Mouse (Mus musculus) stomach, postnatal 0 days (tissue): Measurements from ENCODE around the gene Vmn2r18. TPM values are rescaled to one million over a fixed set of nuclear protein-coding genes. Genes with fewer than 3 reads are reported as not detected.

ENCODE experiments used
- ATAC-seq: fragments of 200-750 bp; cut with Nextera tagmentation; 2 replicates; pipeline ENCODE4 v1.8.0; 2017; ENCODE audit not compliant: low FRiP score, low TSS enrichment
- DNase-seq: peaks from one replicate; pipeline ENCODE4 v3.0.0-alpha.2; 2016; ENCODE audit warnings: low spot score
- H3K27ac ChIP-seq: fragments of 300-500 bp; sonication (generic); replicated peaks from 2 replicates; pipeline ENCODE4 v1.5.1; 2014; ENCODE audit warnings: mild to moderate bottlenecking, control low read depth
- H3K27me3 ChIP-seq: fragments of 300-500 bp; sonication (generic); 2 replicates; pipeline ENCODE4 v1.6.1; 2014; ENCODE audit warnings: low read length; ENCODE audit not compliant: control insufficient read depth, insufficient read depth
- H3K36me3 ChIP-seq: fragments of 300-500 bp; sonication (generic); 2 replicates; pipeline ENCODE4 v1.6.1; 2014; ENCODE audit warnings: low read length, mixed read lengths; ENCODE audit not compliant: control insufficient read depth, insufficient read depth
- H3K4me1 ChIP-seq: fragments of 300-500 bp; sonication (generic); replicated peaks from 2 replicates; pipeline ENCODE4 v1.6.1; 2014; ENCODE audit warnings: antibody characterized with exemption; ENCODE audit not compliant: control insufficient read depth, insufficient read depth
- H3K4me2 ChIP-seq: fragments of 300-500 bp; sonication (generic); replicated peaks from 2 replicates; pipeline ENCODE4 v1.6.1; 2014; ENCODE audit warnings: low read depth, mild to moderate bottlenecking, control low read depth, moderate library complexity
- H3K4me3 ChIP-seq: fragments of 300-500 bp; sonication (generic); 2 replicates; pipeline ENCODE4 v1.5.1; 2014; ENCODE audit warnings: low read depth, low read length, control low read depth
- H3K9ac ChIP-seq: fragments of 300-500 bp; sonication (generic); 2 replicates; pipeline ENCODE4 v1.6.1; 2014; ENCODE audit warnings: mild to moderate bottlenecking, low read length, control low read depth, mixed read lengths
- H3K9me3 ChIP-seq: fragments of 300-500 bp; sonication (generic); 2 replicates; pipeline ENCODE4 v1.6.1; 2016; ENCODE audit warnings: low read length; ENCODE audit not compliant: control insufficient read depth
- CTCF ChIP-seq: IDR thresholded peaks from 2 replicates; pipeline ENCODE4 v1.5.1; 2016; ENCODE audit warnings: antibody characterized with exemption, low read depth, mild to moderate bottlenecking, moderate library complexity
- EP300 ChIP-seq: optimal IDR thresholded peaks from 2 replicates; pipeline ENCODE3; 2016; ENCODE audit warnings: antibody characterized with exemption
- WGBS: fragments of 180-500 bp; shearing (Covaris S2); extraction: QIAGEN DNeasy Blood & Tissue Kit; methylation state at CpG from one replicate; pipeline ENCODE4 v1.1.7; 2014; 5-methylcytosine and 5-hydroxymethylcytosine counted together
- polyA plus RNA-seq: library from polyadenylated mRNA; unstranded; fragments of >200 nt; fragmentation: Nextera tagmentation; extraction: Ambion mirVana; gene quantifications from 2 replicates; pipeline ENCODE4 v1.2.1, GENCODE M21; 2015

The Vmn2r18 gene
- polyA plus RNA-seq, result 0.07 and 0.08 TPM in 2 replicates

DNA sequence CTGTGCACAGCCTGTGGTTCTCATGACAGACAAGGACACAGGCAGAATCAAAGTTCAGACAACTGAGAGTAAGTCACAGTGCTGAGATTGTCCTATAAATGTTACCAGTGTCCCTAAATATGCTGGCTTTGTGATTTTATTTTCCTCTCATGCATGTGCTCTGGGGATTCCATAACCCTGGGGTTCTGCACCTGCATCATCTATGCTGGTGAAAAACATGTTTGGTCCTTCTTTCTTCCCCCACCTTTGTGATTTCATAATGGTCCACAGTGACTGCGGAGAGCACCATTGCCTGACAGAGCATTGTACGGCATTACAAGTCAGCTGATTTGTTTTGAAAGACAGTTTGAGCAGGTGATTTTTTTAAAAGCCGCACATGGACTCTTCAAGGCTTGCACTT lies at the start of gene Vmn2r18:
Gene Vmn2r18 (minus strand): TSS at position 101 of the 400 bp plus-strand sequence.
- no peak within 1 kb of the TSS for H3K4me2 ChIP-seq
- H3K27me3 ChIP-seq, result no peaks in the 10 kb centered on the region
- ATAC-seq (no peak), DNase-seq (no peak)
- H3K9ac ChIP-seq, result no peak within 1 kb of the TSS
- no peaks in the 10 kb centered on the region for H3K9me3 ChIP-seq
- WGBS, result 86% methylated on average over 3 of the region's 3 CpGs
- H3K27ac ChIP-seq, result no peak within 1 kb of the TSS
- no peaks in the 10 kb centered on the region for H3K4me1 ChIP-seq
- H3K4me3 ChIP-seq, result no peak within 1 kb of the TSS
- no peak for TF ChIP-seq CTCF
- no peak for TF ChIP-seq EP300
- no peaks in the 10 kb centered on the region for H3K36me3 ChIP-seq

DNA sequence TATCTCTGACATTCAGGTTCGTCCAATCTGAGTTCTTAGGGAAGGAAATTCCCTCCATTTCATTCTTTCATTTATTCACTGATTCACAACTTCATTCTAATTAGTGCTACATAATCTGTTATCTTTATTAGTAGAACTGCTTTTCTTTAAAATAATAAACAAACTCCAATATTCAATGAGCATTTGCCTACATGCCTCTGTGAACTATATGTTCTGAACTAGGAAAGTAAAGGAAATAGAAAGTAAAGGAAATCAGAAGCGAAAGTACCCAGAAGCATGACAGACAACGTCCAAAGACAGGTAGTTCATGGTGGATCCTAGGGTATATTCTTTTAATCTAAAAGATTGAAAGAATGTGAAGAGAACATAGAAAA lies 45.6 kb upstream of the Vmn2r18 start:
- no peaks in the 10 kb centered on the region for H3K9me3 ChIP-seq
- H3K27ac ChIP-seq, result no peak overlapping the region
- H3K4me2 ChIP-seq, result peak overlapping the region; percentile 60
- H3K36me3 ChIP-seq, result peaks cover 6% of the 10 kb centered on the region; the same call in 1 of the 2 replicates
- 66% methylated on average over 3 of the region's 3 CpGs for WGBS
- TF ChIP-seq EP300 (no peak), CTCF (no peak)
- peak overlapping the region; percentile 67; the same call in 1 of the 2 replicates for H3K4me3 ChIP-seq
- ATAC-seq (no peak), DNase-seq (no peak)
- H3K27me3 ChIP-seq, result no peaks in the 10 kb centered on the region
- H3K4me1 ChIP-seq, result no peaks in the 10 kb centered on the region
- no peak overlapping the region for H3K9ac ChIP-seq

GRCm38 (mm10) chr5:151650700-151651410 lies 45.0 kb upstream of the Vmn2r18 start, which contains the start of gene Rfc3:
Gene Rfc3 (minus strand): TSS chr5:151651242.
- DNase-seq, result peak; percentile 98
- Histone ChIP-seq H3K4me3 (peak within 1 kb of the TSS; percentile 67), H3K27ac (peak within 1 kb of the TSS; percentile 78), H3K9me3 (no peaks in the 10 kb centered on the region), H3K4me1 (no peaks in the 10 kb centered on the region), H3K9ac (peak within 1 kb of the TSS; percentile 70), H3K27me3 (no peaks in the 10 kb centered on the region), H3K36me3 (peaks cover 6% of the 10 kb centered on the region; the same call in 1 of the 2 replicates), H3K4me2 (peak within 1 kb of the TSS; percentile 60)
- 1% methylated on average over 39 of the region's 42 CpGs for WGBS
- peak; percentile 100 for ATAC-seq
- peak; percentile 87 for TF ChIP-seq CTCF
- no peak for TF ChIP-seq EP300

- no peak for ATAC-seq
Observed at GRCm38 (mm10) chr5:151644845-151645244, 39.0 kb upstream of the Vmn2r18 start.

GRCm38 (mm10) chr5:151642867-151643266 lies 37.0 kb upstream of the Vmn2r18 start:
- no peak overlapping the region for H3K9ac ChIP-seq
- H3K4me3 ChIP-seq, result no peak overlapping the region
- no peak for TF ChIP-seq CTCF
- no peak for TF ChIP-seq EP300
- no peak overlapping the region for H3K4me2 ChIP-seq
- H3K36me3 ChIP-seq, result peaks cover 26% of the 10 kb centered on the region
- H3K4me1 ChIP-seq, result no peaks in the 10 kb centered on the region
- H3K27ac ChIP-seq, result no peak overlapping the region
- H3K9me3 ChIP-seq, result no peaks in the 10 kb centered on the region
- ATAC-seq (no peak), DNase-seq (no peak)
- H3K27me3 ChIP-seq, result no peaks in the 10 kb centered on the region
- WGBS, result 76% methylated on average over 5 of the region's 5 CpGs

More at GRCm38 (mm10) chr5:151644845-151645244, 39.0 kb upstream of the Vmn2r18 start:
- Histone ChIP-seq H3K4me2 (no peak overlapping the region), H3K9me3 (no peaks in the 10 kb centered on the region), H3K4me3 (no peak overlapping the region), H3K9ac (no peak overlapping the region), H3K4me1 (no peaks in the 10 kb centered on the region), H3K27ac (no peak overlapping the region), H3K27me3 (no peaks in the 10 kb centered on the region), H3K36me3 (peaks cover 28% of the 10 kb centered on the region)
- peak; percentile 14 for DNase-seq
- TF ChIP-seq EP300, result no peak
- TF ChIP-seq CTCF, result peak; percentile 69
- 94% methylated on average over 7 of the region's 7 CpGs for WGBS

- Histone ChIP-seq H3K27ac (no peak overlapping the region), H3K4me2 (no peak overlapping the region), H3K36me3 (peaks cover 23% of the 10 kb centered on the region), H3K9me3 (no peaks in the 10 kb centered on the region), H3K9ac (no peak overlapping the region), H3K27me3 (no peaks in the 10 kb centered on the region), H3K4me1 (no peaks in the 10 kb centered on the region), H3K4me3 (no peak overlapping the region)
- DNase-seq, result no peak
- no peak for ATAC-seq
- TF ChIP-seq CTCF (no peak), EP300 (no peak)
- WGBS, result 94% methylated on average over 1 of the region's 1 CpGs
Observed at GRCm38 (mm10) chr5:151642102-151642501, 36.3 kb upstream of the Vmn2r18 start.
